Mouse (Mus musculus): ENCODE data around the gene Mto1.

The Mto1 gene

GRCm38 (mm10) chr9:78447973-78448873 is at the start of gene Mto1, which contains the start of gene Gm17324:
TSS of gene Mto1 (plus strand) at chr9:78448208.
TSS of gene Gm17324 (minus strand) at chr9:78448786.
- peak; percentile 89 for DNase-seq

GRCm38 (mm10) chr9:78400570-78400969 is 47.4 kb upstream of the Mto1 start:
- no peak for DNase-seq

- no peak for DNase-seq
Observed at GRCm38 (mm10) chr9:78401596-78401995, 46.4 kb upstream of the Mto1 start.

GRCm38 (mm10) chr9:78427362-78427781 is 20.6 kb upstream of the Mto1 start:
- DNase-seq = no peak

DNA sequence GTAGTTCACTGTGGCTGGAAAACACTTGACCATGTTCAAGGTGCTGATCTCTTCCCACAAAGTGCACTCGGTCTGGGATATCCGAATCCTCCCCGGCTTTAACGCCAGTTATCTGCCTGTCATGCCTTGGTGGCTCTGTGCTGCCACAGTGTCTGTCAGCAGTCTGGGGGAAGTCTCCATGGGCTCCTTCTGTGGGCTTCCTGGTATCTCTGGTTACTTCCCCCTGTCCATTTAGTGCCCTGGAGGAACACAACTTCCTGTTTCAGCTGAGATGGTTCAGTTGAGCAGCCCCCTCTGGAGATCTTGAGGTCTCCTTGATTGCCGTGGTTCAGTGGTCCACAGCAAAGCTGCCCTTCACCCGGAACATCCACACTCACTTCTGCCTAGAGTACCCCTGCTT is 19.8 kb upstream of the Mto1 start:
- DNase-seq = no peak

- no peak for DNase-seq
Observed at GRCm38 (mm10) chr9:78428870-78429432, 19.1 kb upstream of the Mto1 start.

DNA sequence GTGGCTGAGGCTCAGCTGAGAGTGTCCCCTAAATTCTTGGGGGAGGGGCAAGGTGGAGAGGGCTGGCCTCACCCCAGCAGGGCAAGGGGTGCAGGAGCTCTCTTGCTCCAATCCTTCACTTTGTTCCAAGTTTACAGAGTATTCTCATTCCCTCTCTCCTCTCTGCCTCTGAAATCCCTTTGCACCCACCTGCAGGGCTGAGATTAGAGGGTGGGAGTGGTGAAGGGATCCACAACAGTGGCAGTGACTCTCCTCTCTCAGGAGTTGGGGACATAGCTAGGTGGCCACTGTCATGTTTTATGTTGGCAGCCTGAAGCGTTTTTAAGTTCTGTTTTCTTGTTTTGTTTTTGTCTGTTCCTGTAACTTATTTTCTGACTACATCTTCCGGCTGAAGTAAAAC is 18.5 kb upstream of the Mto1 start:
- no peak for DNase-seq

DNA sequence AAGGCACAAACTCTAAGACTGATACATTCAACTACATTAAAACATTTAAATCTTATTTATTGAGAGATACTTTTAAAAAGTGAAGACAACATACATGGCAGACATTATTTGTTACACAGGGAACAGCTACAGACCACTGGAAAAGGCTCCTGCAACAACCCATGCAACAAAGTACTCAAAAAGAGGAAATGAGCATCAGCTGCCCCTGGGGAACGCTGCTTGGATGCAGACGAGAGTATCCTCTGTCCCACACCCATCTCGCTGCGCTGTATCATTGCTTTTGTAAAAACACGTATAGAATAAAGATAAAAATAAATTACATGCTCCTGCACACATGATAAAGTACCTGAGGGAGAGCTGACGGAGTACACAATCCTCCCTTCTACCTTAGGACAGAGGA is 17.5 kb upstream of the Mto1 start:
- no peak for DNase-seq

DNA sequence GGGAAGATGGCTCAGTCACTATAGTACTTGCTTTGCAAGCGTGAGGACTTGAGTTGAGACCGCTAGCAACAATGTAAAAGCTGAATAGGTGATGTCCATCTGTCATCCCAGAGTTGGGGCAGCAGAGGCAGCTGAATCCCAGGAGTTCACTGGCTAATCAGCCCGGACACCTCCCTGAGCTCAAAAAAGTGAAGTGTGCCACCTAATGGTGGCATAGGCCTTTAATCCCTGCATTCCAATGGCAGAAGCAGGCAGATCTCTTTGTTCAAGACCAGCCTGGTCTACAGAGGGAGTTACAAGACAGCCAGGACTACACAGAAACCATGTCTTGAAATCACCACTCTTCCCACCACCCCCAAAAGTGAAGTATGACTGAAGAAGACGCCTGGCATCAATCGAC is 15.5 kb upstream of the Mto1 start:
- no peak for DNase-seq

GRCm38 (mm10) chr9:78439426-78439825 is 8.6 kb upstream of the Mto1 start:
- DNase-seq = no peak

- no peak for DNase-seq
Observed at GRCm38 (mm10) chr9:78442237-78442578, 5.8 kb upstream of the Mto1 start.

DNA sequence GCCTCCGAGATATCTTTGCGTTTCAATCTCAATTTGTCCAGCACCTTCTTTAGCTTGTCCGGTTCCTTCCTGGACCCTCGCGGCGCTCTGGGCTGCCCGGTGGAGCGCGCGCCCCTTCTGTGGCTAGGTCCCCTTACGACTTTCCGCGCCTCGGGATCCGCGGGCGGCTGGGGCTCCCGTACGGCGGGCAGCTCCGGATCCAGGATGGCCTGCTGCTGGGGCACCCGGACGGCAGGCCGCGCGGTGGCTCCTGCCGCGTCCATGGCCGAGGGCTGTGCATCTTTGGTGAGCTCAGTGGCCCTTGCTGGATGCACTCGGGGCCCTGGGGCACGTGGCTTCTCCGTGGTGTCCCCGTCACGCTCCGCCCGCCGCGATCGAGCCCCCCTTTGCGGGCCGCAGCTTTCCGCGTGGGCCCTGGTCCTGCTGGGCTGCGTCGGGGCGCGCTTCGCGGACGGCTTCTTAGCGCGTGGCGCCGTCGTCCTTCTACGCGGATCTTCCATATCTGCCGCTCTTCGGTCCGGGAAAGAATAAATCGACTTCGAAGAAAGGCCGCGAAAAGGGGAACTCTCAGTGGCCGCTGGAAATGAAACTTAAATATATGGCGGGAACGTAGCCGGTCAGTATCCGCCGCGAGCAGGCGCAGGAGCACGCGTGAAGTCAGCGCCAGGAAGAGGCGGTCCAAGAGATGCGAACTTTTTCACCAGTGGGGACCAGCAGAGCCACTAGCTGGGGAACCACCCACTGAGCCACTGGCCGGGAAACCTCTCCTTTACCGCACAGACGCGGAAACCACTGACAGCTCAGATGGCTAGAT is 5.2 kb upstream of the Mto1 start, which contains the start of gene Cgas:
Gene Cgas, minus strand, starts transcription at position 659 of the 814 bp plus-strand sequence.
- no peak for DNase-seq

- no peak for DNase-seq
Observed at GRCm38 (mm10) chr9:78447606-78447972, 419 bp upstream of the Mto1 start.

- DNase-seq = no peak
Observed at GRCm38 (mm10) chr9:78450404-78450803, 2.4 kb downstream of the Mto1 start.

DNA sequence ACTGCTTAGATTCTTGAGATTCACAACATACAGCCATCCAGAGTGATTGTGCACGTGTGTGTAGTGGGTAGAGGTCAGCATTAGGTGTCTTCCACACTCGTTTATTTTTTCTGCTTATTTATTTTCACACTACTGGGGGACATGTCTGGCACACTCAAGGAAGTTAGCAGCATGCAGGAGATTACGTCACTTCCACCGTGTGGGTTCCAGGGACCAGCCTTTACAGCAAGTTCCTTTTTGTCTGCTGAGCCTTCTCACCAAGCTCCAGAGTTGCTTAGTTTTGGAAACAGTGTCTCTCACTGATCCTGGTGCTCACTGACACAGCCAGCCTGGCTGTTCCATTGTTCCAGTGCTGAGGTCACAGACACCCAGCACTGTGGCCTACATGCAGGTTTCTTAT is 3.4 kb downstream of the Mto1 start:
- DNase-seq = no peak

DNA sequence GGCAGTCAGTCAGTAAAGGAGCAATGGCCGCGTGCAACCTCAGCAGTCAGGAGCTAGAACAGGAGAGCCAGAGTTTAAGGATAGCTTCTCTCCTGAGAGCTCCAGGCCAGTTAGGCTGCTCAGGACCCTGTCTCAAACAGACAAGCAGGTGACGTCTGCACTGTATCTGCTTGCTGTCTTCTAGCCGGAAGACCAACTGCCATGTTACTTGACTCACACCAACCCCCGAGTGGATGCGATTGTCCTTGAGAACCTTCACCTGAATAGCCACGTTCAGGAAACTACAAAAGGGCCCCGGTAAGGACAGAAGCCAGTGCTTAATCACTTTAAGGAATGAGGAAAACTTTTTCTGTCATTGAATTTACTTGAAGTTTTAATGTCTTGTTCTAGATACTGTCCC is 9.0 kb downstream of the Mto1 start:
- DNase-seq = no peak

DNA sequence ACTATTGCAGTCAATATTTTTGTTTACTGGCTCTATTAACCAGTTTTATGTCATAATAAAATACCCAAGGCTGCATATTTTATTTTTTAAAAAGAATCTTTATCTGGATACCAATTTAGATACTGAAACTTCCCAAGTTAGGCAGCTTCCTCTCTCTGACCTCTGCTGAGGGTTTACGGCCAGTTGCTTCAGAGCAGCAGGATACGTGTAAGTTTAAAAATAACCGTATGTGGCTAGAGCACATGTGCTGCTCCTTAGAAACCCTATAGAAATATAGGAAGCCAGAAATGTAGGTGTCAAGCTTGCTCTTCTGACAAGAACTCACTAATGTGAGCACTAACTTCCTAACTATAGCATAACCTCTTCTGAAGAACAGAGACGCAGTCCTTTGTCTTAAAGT is 15.3 kb downstream of the Mto1 start:
- no peak for DNase-seq

- no peak for DNase-seq
Observed at GRCm38 (mm10) chr9:78465725-78466124, 17.7 kb downstream of the Mto1 start.

- DNase-seq = no peak
Observed at GRCm38 (mm10) chr9:78473588-78473987, 25.6 kb downstream of the Mto1 start.

GRCm38 (mm10) chr9:78474270-78474669 is 26.3 kb downstream of the Mto1 start:
- DNase-seq = no peak

GRCm38 (mm10) chr9:78474771-78475382 is 26.9 kb downstream of the Mto1 start:
- no peak for DNase-seq

DNA sequence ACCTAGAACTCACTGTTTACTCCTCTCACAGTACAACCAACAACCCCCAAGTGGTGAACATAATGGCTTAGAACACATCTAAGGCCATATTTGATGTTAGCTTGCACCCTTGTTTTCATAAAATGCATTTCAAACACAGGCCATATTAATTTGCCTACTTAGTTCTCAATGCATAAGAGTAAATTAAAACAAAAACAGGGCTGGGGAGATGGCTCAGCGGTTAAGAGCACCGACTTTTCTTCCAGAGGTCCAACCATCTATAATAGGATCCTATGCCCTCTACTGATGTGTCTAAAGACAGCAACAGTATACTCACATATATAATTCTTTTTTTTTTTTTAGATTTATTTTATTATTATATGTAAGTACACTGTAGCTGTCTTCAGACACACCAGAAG is 27.4 kb downstream of the Mto1 start:
- no peak for DNase-seq

DNA sequence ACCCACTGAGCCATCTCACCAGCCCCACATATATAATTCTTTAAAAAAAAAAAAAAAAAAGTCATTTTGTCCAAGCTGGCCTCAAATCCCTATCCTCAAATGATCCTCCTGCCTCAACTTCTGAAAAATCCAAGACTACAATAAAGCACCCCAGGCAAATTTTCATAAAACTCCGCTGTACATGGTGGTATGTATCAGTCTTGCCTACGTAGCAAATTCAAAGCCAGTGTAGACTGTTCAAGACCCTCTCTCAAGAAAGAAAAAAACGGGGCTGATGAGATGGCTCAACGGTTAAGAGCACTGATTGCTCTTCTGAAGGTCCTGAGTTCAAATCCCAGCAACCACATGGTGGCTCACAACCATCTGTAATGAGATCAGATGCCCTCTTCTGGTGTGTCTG is 27.9 kb downstream of the Mto1 start:
- DNase-seq = no peak

All from cerebellum, adult 9-11 months (tissue).